Mouse (Mus musculus) MEL (cell line): ENCODE measurements around the gene Tor4a. TPM values are rescaled to one million over a fixed set of nuclear protein-coding genes. Genes with fewer than 3 reads are reported as not detected.

Experiments used
- DNase-seq: peaks from one replicate; pipeline ENCODE4 v3.0.0; 2011; ENCODE audit warnings: low read depth, low spot score
- H3K27ac ChIP-seq: 2 replicates; pipeline ENCODE4 v1.5.1; 2012; ENCODE audit warnings: low read depth, mild to moderate bottlenecking, control low read depth, low read length, moderate library complexity; ENCODE audit not compliant: control insufficient read depth
- H3K27me3 ChIP-seq, 2 experiments: fragments of 150-350 bp in 1 of 2; sonication (generic) in 1 of 2; 2 replicates each; pipeline ENCODE4 v1.6.1; 2012; ENCODE audit warnings: low read length in 2 of 2, mild to moderate bottlenecking in 2 of 2, improper control_type of control experiment in 1 of 2, moderate library complexity in 1 of 2; ENCODE audit not compliant: insufficient read depth in 2 of 2, control insufficient read depth in 1 of 2
- H3K36me3 ChIP-seq, 2 experiments: 2 replicates each; pipeline ENCODE4 v1.6.1; 2012 to 2014; ENCODE audit warnings: low read length in 2 of 2, improper control_type of control experiment in 1 of 2, inconsistent platforms in 1 of 2, mild to moderate bottlenecking in 1 of 2; ENCODE audit not compliant: insufficient read depth in 2 of 2, control insufficient read depth in 1 of 2
- H3K4me1 ChIP-seq, 2 experiments: fragments of 150-350 bp in 1 of 2; sonication (generic) in 1 of 2; 2 replicates each; pipeline ENCODE4 v1.6.1; 2012; ENCODE audit warnings: low read length in 2 of 2, improper control_type of control experiment in 1 of 2, mild to moderate bottlenecking in 1 of 2; ENCODE audit not compliant: insufficient read depth in 2 of 2, control insufficient read depth in 1 of 2
- H3K4me3 ChIP-seq, 2 experiments: fragments of 150-350 bp in 1 of 2; sonication (generic) in 1 of 2; 2 replicates each; pipeline ENCODE4 v1.5.1; 2012; ENCODE audit warnings: low read depth in 2 of 2, low read length in 2 of 2, mild to moderate bottlenecking in 2 of 2, moderate library complexity in 2 of 2, control low read depth in 1 of 2, improper control_type of control experiment in 1 of 2; ENCODE audit not compliant: control insufficient read depth in 1 of 2, insufficient read depth in 1 of 2
- H3K79me2 ChIP-seq: 2 replicates; pipeline ENCODE4 v1.6.1; 2012; ENCODE audit warnings: mild to moderate bottlenecking, low read length, moderate library complexity; ENCODE audit not compliant: control insufficient read depth, poor library complexity, insufficient read depth
- H3K9ac ChIP-seq: 2 replicates; pipeline ENCODE4 v1.6.1; 2012; ENCODE audit warnings: low read depth, mild to moderate bottlenecking, control low read depth, low read length, moderate library complexity; ENCODE audit not compliant: control insufficient read depth, poor library complexity, severe bottlenecking
- H3K9me3 ChIP-seq: fragments of 150-350 bp; sonication (generic); replicated peaks from 2 replicates; pipeline ENCODE4 v1.6.1; 2012; ENCODE audit warnings: mild to moderate bottlenecking, low read length, improper control_type of control experiment, moderate library complexity; ENCODE audit not compliant: insufficient read depth
- BHLHE40 ChIP-seq: IDR thresholded peaks from 2 replicates; pipeline ENCODE4 v1.6.1; 2012; ENCODE audit warnings: low read depth, mild to moderate bottlenecking, inconsistent platforms, low read length, improper control_type of control experiment, borderline replicate concordance
- CHD1 ChIP-seq: IDR thresholded peaks from 2 replicates; pipeline ENCODE4 v1.6.1; 2012; ENCODE audit warnings: low read depth, mild to moderate bottlenecking, inconsistent platforms, low read length, improper control_type of control experiment
- E2F4 ChIP-seq: IDR thresholded peaks from 2 replicates; pipeline ENCODE4 v1.6.1; 2011; ENCODE audit warnings: low read depth, low read length, improper control_type of control experiment, borderline replicate concordance
- ELF1 ChIP-seq: IDR thresholded peaks from 2 replicates; pipeline ENCODE4 v1.6.1; 2014; ENCODE audit warnings: low read depth, mild to moderate bottlenecking, inconsistent platforms, low read length, improper control_type of control experiment, moderate library complexity
- GABPA ChIP-seq: IDR thresholded peaks from 2 replicates; pipeline ENCODE4 v1.6.1; 2012; ENCODE audit warnings: low read depth, mild to moderate bottlenecking, inconsistent platforms, low read length, improper control_type of control experiment, moderate library complexity
- GATA1 ChIP-seq: IDR thresholded peaks from 2 replicates; pipeline ENCODE4 v1.6.1; 2011; ENCODE audit warnings: low read depth, low read length, improper control_type of control experiment
- HCFC1 ChIP-seq: IDR thresholded peaks from 2 replicates; pipeline ENCODE4 v1.6.1; 2012; ENCODE audit warnings: low read depth, mild to moderate bottlenecking, inconsistent platforms, low read length, improper control_type of control experiment, moderate library complexity
- JUND ChIP-seq: IDR thresholded peaks from 2 replicates; pipeline ENCODE4 v1.6.1; 2011; ENCODE audit warnings: low read depth, mild to moderate bottlenecking, improper control_type of control experiment, low read length
- KAT2A ChIP-seq: conservative IDR thresholded peaks from 2 replicates; pipeline ENCODE4 v1.6.1; 2012; ENCODE audit warnings: low read depth, low read length, improper control_type of control experiment, inconsistent platforms
- MAFK ChIP-seq: IDR thresholded peaks from 2 replicates; pipeline ENCODE4 v1.6.1; 2011; ENCODE audit warnings: low read depth, mild to moderate bottlenecking, low read length, improper control_type of control experiment, borderline replicate concordance
- MAX ChIP-seq: IDR thresholded peaks from 2 replicates; pipeline ENCODE4 v1.6.1; 2011; ENCODE audit warnings: low read length, improper control_type of control experiment
- MXI1 ChIP-seq: IDR thresholded peaks from 2 replicates; pipeline ENCODE4 v1.6.1; 2011; ENCODE audit warnings: mild to moderate bottlenecking, low read depth, low read length, improper control_type of control experiment
- MYC ChIP-seq: IDR thresholded peaks from 2 replicates; pipeline ENCODE4 v1.6.1; 2011; ENCODE audit warnings: low read depth, mild to moderate bottlenecking, low read length, improper control_type of control experiment, moderate library complexity
- NELFE ChIP-seq: IDR thresholded peaks from 2 replicates; pipeline ENCODE4 v1.6.1; 2011; ENCODE audit warnings: low read depth, low read length, improper control_type of control experiment
- NRF1 ChIP-seq: IDR thresholded peaks from 2 replicates; pipeline ENCODE4 v1.6.1; 2014; ENCODE audit warnings: low read depth, mild to moderate bottlenecking, inconsistent platforms, low read length, improper control_type of control experiment, moderate library complexity; ENCODE audit not compliant: poor library complexity, insufficient read depth, severe bottlenecking
- POLR2A ChIP-seq, 2 experiments: IDR thresholded peaks; 2 replicates each; pipeline ENCODE4 v1.6.1; 2011 to 2012; ENCODE audit warnings: low read length in 2 of 2, mild to moderate bottlenecking in 2 of 2, control low read depth in 1 of 2, improper control_type of control experiment in 1 of 2, low read depth in 1 of 2, moderate library complexity in 1 of 2; ENCODE audit not compliant: control insufficient read depth in 1 of 2, insufficient read depth in 1 of 2, poor library complexity in 1 of 2
- POLR2AphosphoS2 ChIP-seq: IDR thresholded peaks from 2 replicates; pipeline ENCODE4 v1.6.1; 2011; ENCODE audit warnings: low read length, improper control_type of control experiment
- SIN3A ChIP-seq: IDR thresholded peaks from 2 replicates; pipeline ENCODE4 v1.6.1; 2012; ENCODE audit warnings: low read length, improper control_type of control experiment, inconsistent platforms
- TAL1 ChIP-seq: IDR thresholded peaks from 2 replicates; pipeline ENCODE4 v1.6.1; 2012; ENCODE audit warnings: mild to moderate bottlenecking, inconsistent platforms, low read length, moderate library complexity, mixed read lengths
- TBP ChIP-seq: IDR thresholded peaks from 2 replicates; pipeline ENCODE4 v1.8.0; 2011; ENCODE audit warnings: low read depth, low read length, improper control_type of control experiment
- TCF12 ChIP-seq: IDR thresholded peaks from 2 replicates; pipeline ENCODE4 v1.6.1; 2014; ENCODE audit warnings: low read depth, mild to moderate bottlenecking, inconsistent platforms, low read length, improper control_type of control experiment, moderate library complexity
- USF1 ChIP-seq: IDR thresholded peaks from 2 replicates; pipeline ENCODE4 v1.6.1; 2014; ENCODE audit warnings: low read depth, mild to moderate bottlenecking, inconsistent platforms, low read length, improper control_type of control experiment, moderate library complexity
- ZKSCAN1 ChIP-seq: IDR thresholded peaks from 2 replicates; pipeline ENCODE4 v1.6.1; 2012; ENCODE audit warnings: low read depth, mild to moderate bottlenecking, inconsistent platforms, low read length, improper control_type of control experiment, moderate library complexity
- ZMIZ1 ChIP-seq: IDR thresholded peaks from 2 replicates; pipeline ENCODE4 v1.6.1; 2012; ENCODE audit warnings: low read depth, mild to moderate bottlenecking, inconsistent platforms, low read length, improper control_type of control experiment, moderate library complexity
- ZNF384 ChIP-seq: IDR thresholded peaks from 2 replicates; pipeline ENCODE4 v1.6.1; 2012; ENCODE audit warnings: low read depth, mild to moderate bottlenecking, inconsistent platforms, low read length, improper control_type of control experiment
- polyA plus RNA-seq, 2 experiments: library from polyadenylated mRNA; stranded (reverse) in 1 of 2; unstranded in 1 of 2; fragments of >175 nt in 1 of 2; fragments of >200 nt in 1 of 2; gene quantifications; 2 replicates each; pipeline versions ENCODE4 v1.2.1 to v1.2.4; 2012; ENCODE audit warnings: low replicate concordance in 2 of 2, low read depth in 1 of 2; ENCODE audit not compliant: insufficient read length in 2 of 2, insufficient read depth in 1 of 2, missing spikeins in 1 of 2
- total RNA-seq: library from RNA; depleted of rRNA; stranded (reverse); fragments of 300-350 nt; gene quantifications from 2 replicates; pipeline ENCODE4 v1.2.3, GENCODE M21; 2012

The Tor4a gene
- total and polyA plus RNA-seq, 3 experiments, result 9.1 to 13.7 TPM; not detected in 1

- no peak for TF ChIP-seq E2F4
Observed at GRCm38 (mm10) chr2:25242101-25242506, 45.4 kb upstream of the Tor4a start, which contains the start of the genes Rnf208 and Cysrt1 (continued).

- H3K27me3 ChIP-seq, result no peaks in the 10 kb centered on the region
- no peaks in the 10 kb centered on the region for H3K9me3 ChIP-seq
- TF ChIP-seq GABPA (no peak), TAL1 (no peak), MAX (peak; percentile 76), BHLHE40 (peak; percentile 61; the same call in 1 of the 2 replicates), MAFK (no peak), SIN3A (0 out of 2 replicates have a peak, but pooled peaks have one; percentile 32), E2F4 (no peak), POLR2AphosphoS2 (no peak), NELFE (no peak), KAT2A (no peak), MXI1 (peak; percentile 57; the same call in 1 of the 2 replicates), CHD1 (no peak), ZKSCAN1 (no peak), MYC (peak; percentile 57; the same call in 1 of the 2 replicates), USF1 (0 out of 2 replicates have a peak, but pooled peaks have one; percentile 10), ZNF384 (no peak), JUND (no peak)
- peak overlapping the region; percentile 56 for H3K27ac ChIP-seq
- no peaks in the 10 kb centered on the region; the same call in 1 of the 2 replicates for H3K79me2 ChIP-seq
- no peak for DNase-seq
- peak overlapping the region; percentile 79 for H3K9ac ChIP-seq
- H3K36me3 ChIP-seq, result no peaks in the 10 kb centered on the region
- peaks cover 0 to 17% of the 10 kb centered on the region in 2 experiments; a peak in 3 of 4 replicates for H3K4me1 ChIP-seq
- H3K4me3 ChIP-seq, result peak overlapping the region; percentile 57 to 64
Observed at GRCm38 (mm10) chr2:25241438-25241775, 44.7 kb upstream of the Tor4a start.

DNA sequence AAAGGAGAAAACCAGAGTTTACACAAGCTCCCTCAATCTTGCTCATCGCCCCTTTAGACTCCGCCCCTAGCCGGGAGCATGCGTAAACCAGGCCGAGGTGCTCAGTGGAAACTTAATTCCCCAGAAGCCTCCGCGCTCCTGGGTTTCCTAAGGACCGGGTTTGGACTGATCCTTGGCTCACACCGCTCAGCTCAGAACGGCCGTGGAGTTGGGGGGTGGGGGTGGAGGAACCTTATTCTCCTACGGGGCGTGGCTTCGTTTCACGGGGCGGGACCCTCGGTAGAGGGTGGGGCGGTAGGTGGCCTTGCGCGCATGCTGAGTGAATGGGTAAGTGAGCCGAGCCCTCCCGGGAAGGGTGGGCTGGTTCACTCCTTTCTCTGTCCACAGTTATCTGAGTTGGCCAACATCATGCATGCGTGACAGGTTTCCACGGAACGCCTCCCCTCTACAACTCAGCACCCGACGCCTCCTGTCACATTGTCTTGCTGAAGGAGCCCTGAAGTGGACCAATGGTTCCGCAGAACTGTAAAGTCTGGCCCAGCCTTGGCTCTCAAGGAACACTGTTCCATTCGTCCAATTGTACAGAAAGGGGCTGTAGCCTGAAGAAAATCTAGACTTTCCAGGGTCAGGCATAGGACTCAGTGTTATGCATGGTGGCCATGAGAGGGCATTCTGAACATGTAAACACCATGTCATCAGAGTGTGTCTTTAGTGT, 44.2 kb upstream of the Tor4a start:
- peak; percentile 92 for DNase-seq
- Histone ChIP-seq H3K9me3 (no peaks in the 10 kb centered on the region), H3K9ac (peak overlapping the region; percentile 79), H3K4me3 (peak overlapping the region; percentile 57 to 64), H3K4me1 (peaks cover 0 to 21% of the 10 kb centered on the region in 2 experiments; a peak in 3 of 4 replicates), H3K27ac (peak overlapping the region; percentile 56), H3K79me2 (no peaks in the 10 kb centered on the region; the same call in 1 of the 2 replicates), H3K27me3 (no peaks in the 10 kb centered on the region), H3K36me3 (no peaks in the 10 kb centered on the region)
- no peak for TF ChIP-seq ZKSCAN1
- TF ChIP-seq GATA1, result no peak
- peak; percentile 52 for TF ChIP-seq TBP
- peak; percentile 73; the same call in 1 of the 2 replicates for TF ChIP-seq POLR2AphosphoS2
- TF ChIP-seq SIN3A, result peak; percentile 26
- peak; percentile 54 for TF ChIP-seq NELFE
- peak; percentile 82 for TF ChIP-seq NRF1
- TF ChIP-seq POLR2A (IDR thresholded peaks at IDR 0.05; ENCODE audit: control insufficient read depth in 1 of 2, insufficient read depth in 1 of 2, low read depth in 1 of 2, low read length in 2 of 2, poor library complexity in 1 of 2), result peak; percentile 44 to 61; a peak in 3 of 4 replicates
- TF ChIP-seq ELF1, result 0 out of 2 replicates have a peak, but pooled peaks have one; percentile 16
- peak; percentile 77; the same call in 1 of the 2 replicates for TF ChIP-seq ZMIZ1
- TF ChIP-seq TCF12, result 0 out of 2 replicates have a peak, but pooled peaks have one; percentile 35
- TF ChIP-seq MXI1, result no peak
- peak; percentile 49 for TF ChIP-seq HCFC1
